8 mouse cellular contexts compared by ENCODE assay signal in genomic region chr5:111465811-111466299, GRCm38 (mm10). TPM values are rescaled to one million over a fixed set of nuclear protein-coding genes. Genes with fewer than 3 reads are reported as not detected.
A peak's percentile ranks its signal among the peaks of the same experiment; 100 is the strongest.
DNase-seq lines count a peak whose midpoint lies in the region; ATAC-seq lines count a peak whose summit lies in the region.

No protein-coding gene starts in this region.

- ATAC-seq in intestine, embryonic 16.5 days, result peak; percentile 82
- ATAC-seq in liver, embryonic 16.5 days (ENCODE audit: low read depth), result peak; percentile 54
- ATAC-seq in stomach, embryonic 14.5 days (ENCODE audit: insufficient number of reproducible peaks, insufficient read depth, low FRiP score, low read depth), result peak; percentile 82

- peak; percentile 56 for DNase-seq in testis, postnatal 10 days (ENCODE audit: low spot score)
- DNase-seq in testis, postnatal 14 days (ENCODE audit: low spot score), result no peak
- peak; percentile 73 to 92 for DNase-seq in heart, adult 18-20 months
- no peak for DNase-seq in left cerebral cortex, postnatal 36 days (ENCODE audit: low spot score in 2 of 2)
- DNase-seq in urinary bladder, postnatal 4 days (ENCODE audit: low spot score in 2 of 2), result no peak

- intact Hi-C loops in left cerebral cortex, postnatal 36 days (cut with DNase I), result no loop called here

- no peaks in the 10 kb centered on the region for H3K36me3 ChIP-seq in intestine, embryonic 16.5 days (ENCODE audit: control insufficient read depth, insufficient read depth, low read length)
- no peaks in the 10 kb centered on the region for H3K36me3 ChIP-seq in liver, embryonic 16.5 days (ENCODE audit: control insufficient read depth, insufficient read depth)
- no peaks in the 10 kb centered on the region for H3K36me3 ChIP-seq in stomach, embryonic 14.5 days (ENCODE audit: control insufficient read depth, insufficient read depth, low read length)

- no peaks in the 10 kb centered on the region for H3K9me3 ChIP-seq in intestine, embryonic 16.5 days (ENCODE audit: control insufficient read depth, low read length)
- no peaks in the 10 kb centered on the region for H3K9me3 ChIP-seq in liver, embryonic 16.5 days (replicated peaks; ENCODE audit: control insufficient read depth, low read length)
- no peaks in the 10 kb centered on the region for H3K9me3 ChIP-seq in stomach, embryonic 14.5 days (ENCODE audit: control insufficient read depth, low read depth, low read length)

- no peak overlapping the region for H3K9ac ChIP-seq in intestine, embryonic 16.5 days (ENCODE audit: low read depth, low read length)
- no peak overlapping the region for H3K9ac ChIP-seq in liver, embryonic 16.5 days (ENCODE audit: low read depth, low read length)
- no peak overlapping the region for H3K9ac ChIP-seq in stomach, embryonic 14.5 days (replicated peaks; ENCODE audit: low read depth, low read length)

- H3K4me1 ChIP-seq in intestine, embryonic 16.5 days (ENCODE audit: control insufficient read depth, insufficient read depth, low read length), result no peaks in the 10 kb centered on the region
- peaks cover 7% of the 10 kb centered on the region for H3K4me1 ChIP-seq in liver, embryonic 16.5 days (ENCODE audit: control insufficient read depth, low read depth, low read length)
- H3K4me1 ChIP-seq in stomach, embryonic 14.5 days (ENCODE audit: control insufficient read depth, insufficient read depth, low read length), result no peaks in the 10 kb centered on the region

- H3K4me2 ChIP-seq in intestine, embryonic 16.5 days (ENCODE audit: low read depth, low read length), result no peak overlapping the region
- H3K4me2 ChIP-seq in liver, embryonic 16.5 days (ENCODE audit: low read depth, low read length), result no peak overlapping the region
- no peak overlapping the region for H3K4me2 ChIP-seq in stomach, embryonic 14.5 days (replicated peaks; ENCODE audit: low read depth, low read length)

- 44% methylated on average over 11 of the region's 11 CpGs for WGBS in intestine, embryonic 16.5 days
- WGBS in liver, embryonic 16.5 days (ENCODE audit: insufficient replicate concordance), result 48% methylated on average over 11 of the region's 11 CpGs
- 54% methylated on average over 11 of the region's 11 CpGs for WGBS in stomach, embryonic 14.5 days

- H3K27me3 ChIP-seq in intestine, embryonic 16.5 days (replicated peaks; ENCODE audit: control insufficient read depth, insufficient read depth, low read length), result no peaks in the 10 kb centered on the region
- no peaks in the 10 kb centered on the region for H3K27me3 ChIP-seq in liver, embryonic 16.5 days (ENCODE audit: control insufficient read depth, insufficient read depth, low read depth, low read length)
- H3K27me3 ChIP-seq in stomach, embryonic 14.5 days (ENCODE audit: control insufficient read depth, insufficient read depth, low read length), result no peaks in the 10 kb centered on the region

- H3K4me3 ChIP-seq in intestine, embryonic 16.5 days (ENCODE audit: low read length), result no peak overlapping the region
- H3K4me3 ChIP-seq in liver, embryonic 16.5 days (ENCODE audit: low read depth, low read length), result no peak overlapping the region
- no peak overlapping the region for H3K4me3 ChIP-seq in stomach, embryonic 14.5 days (ENCODE audit: low read depth, low read length)

- peak overlapping the region; percentile 56 for H3K27ac ChIP-seq in intestine, embryonic 16.5 days (ENCODE audit: low read length)
- H3K27ac ChIP-seq in liver, embryonic 16.5 days (ENCODE audit: low read length), result peak overlapping the region; percentile 49
- peak overlapping the region; percentile 52; the same call in 1 of the 2 replicates for H3K27ac ChIP-seq in stomach, embryonic 14.5 days (ENCODE audit: low read length)

RNA-seq across cellular contexts. Expression of gene Mn1, which starts 48.7 kb away (rescaled TPM):
- total RNA-seq in heart, adult 18-20 months (2021), result 10 to 100 TPM; 16.0 to 16.6 TPM
- 7.2 and 7.4 TPM in 2 replicates for polyA plus RNA-seq in intestine, embryonic 16.5 days (2015; fragmentation: Nextera tagmentation; extraction: Ambion mirVana)
- 1.3 and 1.7 TPM in 2 replicates for polyA plus RNA-seq in liver, embryonic 16.5 days (2015; fragmentation: Nextera tagmentation; extraction: Ambion mirVana)
- polyA plus RNA-seq in stomach, embryonic 14.5 days (2014; fragmentation: Nextera tagmentation; extraction: Ambion mirVana), result 17.0 and 18.1 TPM in 2 replicates
- total RNA-seq in left cerebral cortex, postnatal 36 days (2021), result 10 to 100 TPM; 57.4 to 69.7 TPM

Comparison
In these comparisons a context has a peak if more than half of its experiments do, and no peak if none do; other contexts are left out.
1. DNase-seq: peak in testis, postnatal 10 days (single experiment) and heart, adult 18-20 months (2 of 2); none in testis, postnatal 14 days (single experiment), left cerebral cortex, postnatal 36 days (0 of 2) and urinary bladder, postnatal 4 days (0 of 2).
2. Peak in every context shown above with its lines, with median percentiles within 50 percentile points of each other: ATAC-seq and H3K27ac ChIP-seq.